Mouse (Mus musculus) forebrain, embryonic 10.5 days (tissue): Measurements from ENCODE around the gene Atp2b2. TPM values are rescaled to one million over a fixed set of nuclear protein-coding genes. Genes with fewer than 3 reads are reported as not detected.

Experiments used
- DNase-seq: peaks from one replicate; pipeline ENCODE4 v3.0.0-alpha.2; 2017; ENCODE audit warnings: low spot score; ENCODE audit errors: extremely low spot score
- H3K27ac ChIP-seq: fragments of 300-500 bp; sonication (generic); 2 replicates; pipeline ENCODE4 v1.5.1; 2016; ENCODE audit warnings: mild to moderate bottlenecking
- H3K27me3 ChIP-seq: fragments of 300-500 bp; sonication (generic); 2 replicates; pipeline ENCODE4 v1.6.1; 2016; ENCODE audit warnings: mild to moderate bottlenecking; ENCODE audit not compliant: poor library complexity, severe bottlenecking
- H3K36me3 ChIP-seq: fragments of 300-500 bp; sonication (generic); replicated peaks from 2 replicates; pipeline ENCODE4 v1.6.1; 2016; ENCODE audit warnings: mild to moderate bottlenecking, moderate library complexity
- H3K4me1 ChIP-seq: fragments of 300-500 bp; sonication (generic); 2 replicates; pipeline ENCODE4 v1.6.1; 2016
- H3K4me3 ChIP-seq: fragments of 300-500 bp; sonication (generic); 2 replicates; pipeline ENCODE4 v1.5.1; 2016; ENCODE audit warnings: mild to moderate bottlenecking, moderate library complexity
- H3K9me3 ChIP-seq: fragments of 300-500 bp; sonication (generic); 2 replicates; pipeline ENCODE4 v1.6.1; 2016; ENCODE audit warnings: mild to moderate bottlenecking, moderate library complexity
- WGBS: fragments of 180-500 bp; shearing (Covaris S2); methylation state at CpG from one replicate; pipeline ENCODE4 v1.1.7; 2016; 5-methylcytosine and 5-hydroxymethylcytosine counted together
- microRNA-seq: library from miRNA; unstranded; fragments of <30 nt; microRNA quantifications from one replicate; pipeline ENCODE4, GENCODE M21; 2017
- polyA plus RNA-seq: library from polyadenylated mRNA; unstranded; fragments of >200 nt; fragmentation: Nextera tagmentation; extraction: Ambion mirVana; gene quantifications from 2 replicates; pipeline ENCODE4 v1.2.1, GENCODE M21; 2016

Atp2b2 gene
- polyA plus RNA-seq, 1 experiment from 2014 or later = 1.4 TPM

- Histone ChIP-seq H3K36me3 (peaks cover 11% of the 10 kb centered on the region), H3K4me1 (peaks cover 44% of the 10 kb centered on the region), H3K9me3 (no peaks in the 10 kb centered on the region), H3K4me3 (no peak overlapping the region), H3K27me3 (no peaks in the 10 kb centered on the region), H3K27ac (no peak overlapping the region)
- no peak for DNase-seq
- 76% methylated on average over 1 of the region's 1 CpGs for WGBS
Observed at GRCm38 (mm10) chr6:113695203-113695602, 347.2 kb downstream of the Atp2b2 start.

Small RNAs within 50 kb of the gene (microRNA-seq; reads per million reads assigned to microRNA genes)
- gene Mir7042 = 2.4 reads per million

Other genes starting within 250 kb of the Atp2b2 start
- 0.60 and 0.72 TPM in 2 replicates for gene Slc6a11, start 88.6 kb upstream of the Atp2b2 start, polyA plus RNA-seq
- gene Slc6a1, start 240.0 kb upstream of the Atp2b2 start, polyA plus RNA-seq = 3.2 and 5.1 TPM in 2 replicates